Mouse (Mus musculus): ENCODE data around the gene Asb14.

Gene Asb14

DNA sequence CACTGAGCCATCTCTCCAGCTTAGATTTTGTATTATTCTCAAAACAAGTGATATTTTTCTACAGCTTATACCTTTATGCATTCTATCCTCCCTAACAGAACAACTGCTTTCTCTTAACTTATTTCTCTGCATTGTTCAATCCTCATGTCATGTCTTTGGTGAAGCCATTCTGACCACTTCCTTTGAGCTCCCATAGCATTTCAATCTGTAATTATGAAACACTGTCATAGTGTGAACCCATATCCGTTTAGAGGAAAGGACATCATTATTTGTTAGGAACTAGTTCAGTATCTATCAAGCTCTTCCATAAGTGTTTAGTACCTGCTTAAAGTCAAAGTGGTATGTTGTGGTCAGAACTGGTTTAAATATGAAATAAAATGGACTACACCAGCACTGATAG lies 66.2 kb downstream of the Asb14 start:
- in situ Hi-C loops (cut with MboI, MseI): no loop called here
